Mouse (Mus musculus): ENCODE data around the gene Mtcl1. TPM values are rescaled to one million over a fixed set of nuclear protein-coding genes. Genes with fewer than 3 reads are reported as not detected.

Mtcl1 gene
- total and polyA plus RNA-seq, 3 experiments, result not detected

- dilution Hi-C loops (cut with MboI; ENCODE audit: extremely low pct_ligation_motif_present, extremely low pct_unique_long_range_greater_than_20kb, low sequenced_read_pairs), result no loop called here
- no peaks in the 10 kb centered on the region for H3K27me3 ChIP-seq (replicated peaks)
Observed at GRCm38 (mm10) chr17:66346378-66346777, 103.2 kb downstream of the Mtcl1 start.

GRCm38 (mm10) chr17:66345680-66346079, 103.9 kb downstream of the Mtcl1 start:
- Histone ChIP-seq H3K4me2 (ENCODE audit: insufficient read depth, low read depth, poor library complexity, severe bottlenecking) (no peak overlapping the region), H3K4me3 (replicated peaks in 1 of 3; ENCODE audit: low read depth in 2 of 3, low read length in 2 of 3, poor library complexity in 1 of 3) (no peak overlapping the region), H3K9ac (ENCODE audit: insufficient read depth, low read depth) (no peak overlapping the region), H3K36me3 (replicated peaks in 1 of 2; ENCODE audit: control insufficient read depth in 1 of 2, insufficient read depth in 1 of 2, low read length in 1 of 2) (no peaks in the 10 kb centered on the region), H3K9me3 (replicated peaks; ENCODE audit: low read length) (peaks cover 70% of the 10 kb centered on the region), H3K79me2 (replicated peaks; ENCODE audit: control insufficient read depth, extremely low read depth, insufficient read depth, poor library complexity, severe bottlenecking) (no peaks in the 10 kb centered on the region), H3K4me1 (ENCODE audit: control insufficient read depth in 1 of 2, insufficient read depth in 2 of 2) (no peaks in the 10 kb centered on the region), H3K27me3 (replicated peaks) (no peaks in the 10 kb centered on the region), H3K27ac (ENCODE audit: insufficient read depth, low read depth) (no peak overlapping the region)
- dilution Hi-C loops (cut with MboI; ENCODE audit: extremely low pct_ligation_motif_present, extremely low pct_unique_long_range_greater_than_20kb, low sequenced_read_pairs), result no loop called here
- DNase-seq (ENCODE audit: extremely low read depth), result no peak
- TF ChIP-seq USF2 (conservative IDR thresholded peaks at IDR 0.05; ENCODE audit: low read depth, low read length) (no peak), RCOR1 (conservative IDR thresholded peaks at IDR 0.05; ENCODE audit: low read depth, low read length) (no peak), EP300 (IDR thresholded peaks at IDR 0.05; ENCODE audit: low read length) (no peak), SMC3 (IDR thresholded peaks at IDR 0.05; ENCODE audit: low read depth, low read length) (no peak), ELF1 (IDR thresholded peaks at IDR 0.05; ENCODE audit: low read depth, low read length) (no peak), PAX5 (IDR thresholded peaks at IDR 0.05; ENCODE audit: low read length) (no peak), USF1 (IDR thresholded peaks at IDR 0.05; ENCODE audit: low read depth, low read length) (no peak), E2F4 (IDR thresholded peaks at IDR 0.05; ENCODE audit: insufficient replicate concordance, low read depth, low read length) (no peak), CTCF (conservative IDR thresholded peaks at IDR 0.05 in 1 of 2, IDR thresholded peaks at IDR 0.05 in 1 of 2; ENCODE audit: low read depth in 2 of 2, low read length in 2 of 2) (no peak), ZNF384 (IDR thresholded peaks at IDR 0.05; ENCODE audit: low read depth, low read length) (no peak), CHD2 (IDR thresholded peaks at IDR 0.05; ENCODE audit: low read length) (no peak), NRF1 (IDR thresholded peaks at IDR 0.05; ENCODE audit: low read depth, low read length) (no peak), HCFC1 (IDR thresholded peaks at IDR 0.05; ENCODE audit: low read depth, low read length) (no peak), JUN (IDR thresholded peaks at IDR 0.05; ENCODE audit: insufficient read depth, low read depth, low read length) (no peak), SIN3A (IDR thresholded peaks at IDR 0.05; ENCODE audit: low read length) (no peak), UBTF (IDR thresholded peaks at IDR 0.05; ENCODE audit: low read depth, low read length) (no peak)
- in situ Hi-C loops (cut with MboI; ENCODE audit: low pct_ligation_motif_present, low pct_unique_long_range_greater_than_20kb, low sequenced_read_pairs), result no loop called here

More at GRCm38 (mm10) chr17:66346378-66346777, 103.2 kb downstream of the Mtcl1 start:
- Histone ChIP-seq H3K4me2 (ENCODE audit: insufficient read depth, low read depth, poor library complexity, severe bottlenecking) (no peak overlapping the region), H3K9ac (ENCODE audit: insufficient read depth, low read depth) (no peak overlapping the region), H3K4me1 (ENCODE audit: control insufficient read depth in 1 of 2, insufficient read depth in 2 of 2) (no peaks in the 10 kb centered on the region), H3K79me2 (replicated peaks; ENCODE audit: control insufficient read depth, extremely low read depth, insufficient read depth, poor library complexity, severe bottlenecking) (no peaks in the 10 kb centered on the region), H3K36me3 (replicated peaks in 1 of 2; ENCODE audit: control insufficient read depth in 1 of 2, insufficient read depth in 1 of 2, low read length in 1 of 2) (no peaks in the 10 kb centered on the region), H3K9me3 (replicated peaks; ENCODE audit: low read length) (peaks cover 66% of the 10 kb centered on the region), H3K4me3 (replicated peaks in 1 of 3; ENCODE audit: low read depth in 2 of 3, low read length in 2 of 3, poor library complexity in 1 of 3) (no peak overlapping the region), H3K27ac (ENCODE audit: insufficient read depth, low read depth) (no peak overlapping the region)
- in situ Hi-C loops (cut with MboI; ENCODE audit: low pct_ligation_motif_present, low pct_unique_long_range_greater_than_20kb, low sequenced_read_pairs), result no loop called here
- DNase-seq (ENCODE audit: extremely low read depth), result no peak
- TF ChIP-seq MXI1 (IDR thresholded peaks at IDR 0.05; ENCODE audit: low read depth, low read length) (no peak), SIN3A (IDR thresholded peaks at IDR 0.05; ENCODE audit: low read length) (no peak), POLR2AphosphoS2 (IDR thresholded peaks at IDR 0.05; ENCODE audit: low read depth, low read length) (no peak), RAD21 (IDR thresholded peaks at IDR 0.05; ENCODE audit: low read depth, low read length) (no peak), ELF1 (IDR thresholded peaks at IDR 0.05; ENCODE audit: low read depth, low read length) (no peak), ZC3H11A (IDR thresholded peaks at IDR 0.05; ENCODE audit: low read depth, low read length) (no peak), KAT2A (IDR thresholded peaks at IDR 0.05; ENCODE audit: insufficient replicate concordance, low read length) (no peak), CTCF (conservative IDR thresholded peaks at IDR 0.05 in 1 of 2, IDR thresholded peaks at IDR 0.05 in 1 of 2; ENCODE audit: low read depth in 2 of 2, low read length in 2 of 2) (no peak), TBP (conservative IDR thresholded peaks at IDR 0.05; ENCODE audit: low read depth, low read length) (no peak), MYC (IDR thresholded peaks at IDR 0.05; ENCODE audit: low read depth, low read length) (no peak), UBTF (IDR thresholded peaks at IDR 0.05; ENCODE audit: low read depth, low read length) (no peak), E2F4 (IDR thresholded peaks at IDR 0.05; ENCODE audit: insufficient replicate concordance, low read depth, low read length) (no peak), SMC3 (IDR thresholded peaks at IDR 0.05; ENCODE audit: low read depth, low read length) (no peak), MAFK (IDR thresholded peaks at IDR 0.05; ENCODE audit: insufficient replicate concordance, low read length) (no peak), USF2 (conservative IDR thresholded peaks at IDR 0.05; ENCODE audit: low read depth, low read length) (no peak), ZNF384 (IDR thresholded peaks at IDR 0.05; ENCODE audit: low read depth, low read length) (no peak), USF1 (IDR thresholded peaks at IDR 0.05; ENCODE audit: low read depth, low read length) (no peak)

Data from CH12.LX (cell line).